Mouse (Mus musculus): ENCODE data around the gene S1pr3. TPM values are rescaled to one million over a fixed set of nuclear protein-coding genes. Genes with fewer than 3 reads are reported as not detected.
A peak's percentile ranks its signal among the peaks of the same experiment; 100 is the strongest.

Gene S1pr3
- polyA plus RNA-seq, 1 experiment from 2014 or later, result 53.7 TPM

DNA sequence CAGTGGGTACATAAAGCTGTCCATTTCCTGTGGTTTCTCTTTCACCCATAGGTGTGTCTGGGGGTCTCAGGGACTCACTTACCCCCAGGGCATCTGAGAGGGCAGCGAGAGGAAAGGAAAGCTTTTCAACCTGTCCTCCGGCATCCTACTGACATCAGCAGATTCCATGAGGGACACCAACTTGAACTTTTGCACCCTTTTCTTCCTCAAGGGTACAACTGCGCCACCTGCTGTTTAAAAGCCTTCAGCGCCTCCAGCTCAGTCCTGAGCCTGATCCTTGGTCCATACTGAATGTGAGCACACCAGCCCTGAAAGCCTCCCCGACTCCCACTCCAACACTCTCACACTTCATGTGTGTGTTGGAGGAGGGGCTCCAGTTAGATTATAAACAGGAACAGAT lies 16.2 kb downstream of the S1pr3 start:
- Histone ChIP-seq H3K4me2 (no peak overlapping the region), H3K9me3 (replicated peaks) (no peaks in the 10 kb centered on the region), H3K4me1 (peaks cover 3% of the 10 kb centered on the region; the same call in 1 of the 2 replicates), H3K27me3 (no peaks in the 10 kb centered on the region), H3K9ac (no peak overlapping the region), H3K36me3 (peaks cover 18% of the 10 kb centered on the region; the same call in 1 of the 2 replicates), H3K27ac (no peak overlapping the region), H3K4me3 (replicated peaks) (no peak overlapping the region)
- WGBS, result 10% methylated on average over 5 of the region's 5 CpGs
- peak; percentile 46; the same call in 1 of the 2 replicates for ATAC-seq (replicated peaks; ENCODE audit: low FRiP score)

DNA sequence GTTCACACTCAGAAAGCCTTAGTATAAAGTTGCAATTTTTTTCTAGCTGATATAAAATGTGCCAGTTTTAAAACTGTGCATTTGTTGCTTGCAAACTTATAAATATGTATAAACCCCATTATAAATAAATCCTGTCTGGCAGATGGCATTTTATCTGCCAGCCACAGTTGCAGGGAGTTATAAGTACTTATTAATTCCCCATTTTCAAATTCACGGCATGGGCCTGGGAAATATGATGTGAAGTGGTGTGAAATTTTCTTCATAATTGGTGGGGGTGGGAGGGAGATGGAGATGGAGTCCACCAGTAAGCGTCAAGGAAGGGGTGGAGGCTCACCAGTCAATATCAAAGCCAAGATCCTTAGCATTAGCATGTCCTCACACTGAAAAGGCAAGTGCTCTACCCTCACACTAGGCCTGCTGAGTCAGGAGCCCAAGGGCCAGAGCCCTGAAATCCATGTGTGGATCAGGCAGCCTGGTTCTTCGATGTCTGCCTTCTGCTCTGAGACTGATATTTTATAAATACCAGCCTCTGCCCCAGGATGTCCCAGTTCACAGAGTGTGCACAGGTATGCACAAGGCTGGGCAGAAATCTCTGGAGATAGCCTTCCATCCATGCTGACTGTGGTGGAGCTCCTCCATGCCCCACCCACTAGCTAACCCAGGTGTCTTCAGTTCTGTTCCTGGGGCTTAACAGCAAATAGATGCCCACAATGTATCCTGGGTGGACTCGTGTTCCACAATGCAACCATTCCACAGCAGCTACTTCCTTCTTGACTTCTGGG lies 17.4 kb downstream of the S1pr3 start:
- no peak for ATAC-seq (replicated peaks; ENCODE audit: low FRiP score)
- 93% methylated on average over 4 of the region's 4 CpGs for WGBS
- no peak overlapping the region for H3K27ac ChIP-seq
- H3K9ac ChIP-seq, result no peak overlapping the region
- H3K4me1 ChIP-seq, result peaks cover 3% of the 10 kb centered on the region; the same call in 1 of the 2 replicates
- no peaks in the 10 kb centered on the region for H3K9me3 ChIP-seq (replicated peaks)
- no peak overlapping the region for H3K4me2 ChIP-seq
- peaks cover 7% of the 10 kb centered on the region; the same call in 1 of the 2 replicates for H3K36me3 ChIP-seq
- no peak overlapping the region for H3K4me3 ChIP-seq (replicated peaks)
- no peaks in the 10 kb centered on the region for H3K27me3 ChIP-seq

DNA sequence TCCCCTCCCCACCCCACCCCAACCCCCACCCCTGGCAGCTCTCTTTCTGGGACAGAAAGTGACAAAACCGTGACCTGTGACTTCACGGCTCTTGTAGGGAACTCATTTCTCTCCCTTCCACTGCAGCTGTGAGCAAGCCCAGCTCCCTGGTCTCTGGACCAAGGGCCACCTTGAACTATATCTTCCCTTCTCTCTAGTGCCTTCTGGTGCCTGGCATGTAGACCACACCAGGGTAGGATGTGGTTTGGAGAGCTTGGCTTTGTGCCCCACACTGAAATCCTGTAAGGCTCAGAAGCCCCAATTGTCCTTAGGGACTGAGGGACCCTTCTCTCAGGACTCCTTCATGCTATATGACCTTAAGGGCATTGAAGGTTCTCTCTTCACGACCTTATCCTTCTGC lies 24.9 kb downstream of the S1pr3 start:
- Histone ChIP-seq H3K4me3 (replicated peaks) (no peak overlapping the region), H3K4me1 (0 out of 2 replicates have a peak, but pooled peaks cover 2% of the 10 kb centered on the region), H3K9ac (no peak overlapping the region), H3K27ac (no peak overlapping the region), H3K36me3 (no peaks in the 10 kb centered on the region), H3K27me3 (no peaks in the 10 kb centered on the region), H3K4me2 (no peak overlapping the region), H3K9me3 (replicated peaks) (no peaks in the 10 kb centered on the region)
- no peak for ATAC-seq (replicated peaks; ENCODE audit: low FRiP score)
- 52% methylated on average over 3 of the region's 3 CpGs for WGBS

DNA sequence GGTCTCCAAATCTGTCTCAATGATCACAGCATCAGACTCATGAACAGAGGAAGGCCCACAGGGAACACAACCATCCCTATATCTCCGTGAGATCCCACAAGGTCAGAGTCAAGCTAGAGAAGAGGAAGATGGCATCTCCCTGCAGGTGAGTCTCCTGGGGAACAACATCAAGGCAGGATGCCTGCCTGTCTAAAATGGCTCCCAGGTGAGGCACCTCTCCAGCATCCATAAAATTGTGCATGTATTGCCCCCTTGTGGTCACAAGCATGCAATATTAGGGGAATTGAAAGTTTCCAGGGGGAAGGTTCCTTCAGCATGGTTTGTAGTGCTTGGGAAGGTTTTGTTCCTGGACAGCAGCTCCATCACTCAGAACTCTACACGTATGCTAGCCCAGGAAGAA lies 26.0 kb downstream of the S1pr3 start:
- 63% methylated on average over 2 of the region's 2 CpGs for WGBS
- Histone ChIP-seq H3K27ac (no peak overlapping the region), H3K4me3 (replicated peaks) (no peak overlapping the region), H3K36me3 (no peaks in the 10 kb centered on the region), H3K4me2 (no peak overlapping the region), H3K4me1 (0 out of 2 replicates have a peak, but pooled peaks cover 2% of the 10 kb centered on the region), H3K9ac (no peak overlapping the region), H3K9me3 (replicated peaks) (no peaks in the 10 kb centered on the region), H3K27me3 (no peaks in the 10 kb centered on the region)
- ATAC-seq (replicated peaks; ENCODE audit: low FRiP score), result no peak

DNA sequence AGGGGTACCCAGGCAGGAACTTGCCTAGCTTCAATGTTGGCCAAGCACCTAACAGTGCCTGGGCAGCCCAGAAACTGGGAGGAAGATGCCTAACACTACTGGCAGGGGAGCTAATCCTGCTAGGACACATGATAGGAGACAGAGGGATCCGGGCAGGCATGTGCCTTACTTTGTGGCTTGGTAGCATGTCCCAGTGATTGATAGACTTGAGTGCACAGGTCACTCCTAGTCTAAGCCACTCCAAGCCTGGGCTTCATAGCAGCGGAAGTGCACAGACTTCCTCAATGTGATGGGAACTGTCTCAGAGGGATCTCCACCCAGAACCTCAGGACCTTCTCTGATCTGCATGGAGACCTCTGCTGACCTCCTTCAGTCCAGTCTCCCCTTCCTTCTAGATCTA lies 26.7 kb downstream of the S1pr3 start:
- H3K4me3 ChIP-seq (replicated peaks), result no peak overlapping the region
- no peaks in the 10 kb centered on the region for H3K36me3 ChIP-seq
- H3K27me3 ChIP-seq, result no peaks in the 10 kb centered on the region
- 0 out of 2 replicates have a peak, but pooled peaks cover 2% of the 10 kb centered on the region for H3K4me1 ChIP-seq
- no peak overlapping the region for H3K4me2 ChIP-seq
- 27% methylated on average over 2 of the region's 2 CpGs for WGBS
- no peaks in the 10 kb centered on the region for H3K9me3 ChIP-seq (replicated peaks)
- H3K27ac ChIP-seq, result no peak overlapping the region
- no peak for ATAC-seq (replicated peaks; ENCODE audit: low FRiP score)
- no peak overlapping the region for H3K9ac ChIP-seq

DNA sequence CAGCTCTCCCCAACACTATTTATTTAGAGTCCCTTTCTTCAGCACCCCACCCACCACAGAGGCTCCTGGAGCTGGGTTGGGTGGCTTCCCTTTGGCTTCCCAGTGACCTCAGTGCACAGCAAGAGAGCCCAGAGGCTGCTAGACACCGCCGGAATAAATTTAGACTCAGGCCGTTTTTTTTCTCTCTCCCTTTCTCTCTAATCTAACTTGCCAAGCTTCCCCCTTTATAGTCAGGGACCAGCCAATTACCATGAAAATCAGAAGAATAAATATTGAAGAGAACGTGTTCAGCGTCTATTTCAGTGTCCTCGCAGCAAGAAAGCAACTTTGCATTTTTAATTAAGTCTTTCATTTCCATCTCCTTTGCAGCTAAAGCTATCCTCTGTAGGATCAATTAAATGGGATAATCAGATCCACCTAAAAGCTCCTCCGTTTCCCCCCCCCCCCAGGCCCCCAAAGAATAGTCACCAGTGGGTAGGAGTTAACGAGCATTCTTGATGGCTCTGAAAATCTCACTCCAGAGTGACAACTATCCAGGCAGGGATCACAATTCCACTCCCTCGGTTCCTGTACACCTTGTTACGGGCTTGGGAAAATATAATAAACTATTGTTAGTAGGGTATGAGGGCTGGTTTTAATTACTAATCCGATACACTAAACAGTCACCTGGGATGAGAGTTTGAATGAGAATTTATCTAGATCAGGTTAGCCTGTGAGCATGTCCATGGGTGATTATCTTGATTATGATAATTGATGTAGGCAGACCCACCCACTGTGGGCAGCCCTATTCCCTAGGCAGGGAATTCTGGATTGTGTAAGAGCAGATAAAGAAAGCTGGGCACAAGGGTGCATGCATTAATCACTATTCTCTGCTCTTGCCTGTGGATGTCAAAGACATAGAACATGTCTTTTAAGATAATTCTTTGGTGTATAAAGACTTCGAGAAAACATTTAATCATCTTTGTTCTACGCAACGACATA lies 29.0 kb downstream of the S1pr3 start:
- no peak overlapping the region for H3K4me2 ChIP-seq
- H3K4me1 ChIP-seq, result 0 out of 2 replicates have a peak, but pooled peaks cover 2% of the 10 kb centered on the region
- no peak overlapping the region for H3K4me3 ChIP-seq (replicated peaks)
- no peaks in the 10 kb centered on the region for H3K27me3 ChIP-seq
- H3K9ac ChIP-seq, result no peak overlapping the region
- no peaks in the 10 kb centered on the region for H3K36me3 ChIP-seq
- H3K9me3 ChIP-seq (replicated peaks), result no peaks in the 10 kb centered on the region
- WGBS, result 81% methylated on average over 14 of the region's 14 CpGs
- no peak for ATAC-seq (replicated peaks; ENCODE audit: low FRiP score)
- no peak overlapping the region for H3K27ac ChIP-seq

DNA sequence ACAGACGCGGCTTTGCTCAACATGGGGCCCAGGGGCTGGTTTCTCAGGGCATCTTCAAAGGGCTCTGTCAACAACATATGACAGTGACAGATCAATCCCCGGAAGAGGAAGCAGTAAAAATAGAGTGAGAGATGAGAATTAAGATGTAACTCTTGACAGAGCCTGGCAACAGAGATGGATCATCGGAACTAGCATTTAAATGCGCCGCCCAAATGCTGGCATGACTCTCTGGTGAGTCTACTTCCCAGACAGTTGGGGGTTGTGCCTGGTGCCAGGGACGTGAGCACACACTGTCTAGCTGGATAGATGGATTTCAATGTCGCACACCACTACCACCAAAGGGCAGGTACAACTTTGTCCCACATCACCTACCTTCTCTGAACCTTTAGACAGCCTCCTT lies 34.5 kb downstream of the S1pr3 start:
- 86% methylated on average over 8 of the region's 8 CpGs for WGBS
- H3K27ac ChIP-seq, result no peak overlapping the region

DNA sequence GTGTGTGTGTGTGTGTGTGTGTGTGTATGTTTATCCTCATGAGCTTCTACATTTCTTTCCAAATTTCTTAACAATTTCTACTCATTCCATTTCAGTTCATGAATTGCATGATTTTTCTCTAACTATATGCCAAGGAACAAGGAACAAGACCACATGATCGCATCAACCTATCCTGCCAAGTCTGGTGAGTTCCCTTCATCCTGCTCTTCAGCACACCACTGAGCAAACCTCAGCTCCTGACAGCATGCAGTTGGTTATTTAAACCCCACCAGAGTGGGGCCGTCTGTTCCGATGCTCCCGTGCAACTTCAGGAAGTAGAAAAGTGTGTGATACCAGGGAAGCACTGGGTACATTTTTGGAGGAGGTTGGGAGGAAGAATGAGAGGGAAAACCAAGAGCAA lies 38.1 kb downstream of the S1pr3 start:
- Histone ChIP-seq H3K36me3 (no peaks in the 10 kb centered on the region), H3K4me2 (no peak overlapping the region), H3K27me3 (no peaks in the 10 kb centered on the region), H3K4me1 (no peaks in the 10 kb centered on the region), H3K4me3 (replicated peaks) (no peak overlapping the region), H3K27ac (no peak overlapping the region), H3K9ac (no peak overlapping the region), H3K9me3 (replicated peaks) (no peaks in the 10 kb centered on the region)
- WGBS, result 70% methylated on average over 4 of the region's 4 CpGs
- ATAC-seq (replicated peaks; ENCODE audit: low FRiP score), result no peak

More for the DNA sequence above, 34.5 kb downstream of the S1pr3 start:
- ATAC-seq (replicated peaks; ENCODE audit: low FRiP score), result no peak
- no peak overlapping the region for H3K4me3 ChIP-seq (replicated peaks)
- H3K9me3 ChIP-seq (replicated peaks), result no peaks in the 10 kb centered on the region
- no peaks in the 10 kb centered on the region for H3K36me3 ChIP-seq
- no peak overlapping the region for H3K4me2 ChIP-seq
- H3K27me3 ChIP-seq, result no peaks in the 10 kb centered on the region
- no peak overlapping the region for H3K9ac ChIP-seq
- no peaks in the 10 kb centered on the region for H3K4me1 ChIP-seq

DNA sequence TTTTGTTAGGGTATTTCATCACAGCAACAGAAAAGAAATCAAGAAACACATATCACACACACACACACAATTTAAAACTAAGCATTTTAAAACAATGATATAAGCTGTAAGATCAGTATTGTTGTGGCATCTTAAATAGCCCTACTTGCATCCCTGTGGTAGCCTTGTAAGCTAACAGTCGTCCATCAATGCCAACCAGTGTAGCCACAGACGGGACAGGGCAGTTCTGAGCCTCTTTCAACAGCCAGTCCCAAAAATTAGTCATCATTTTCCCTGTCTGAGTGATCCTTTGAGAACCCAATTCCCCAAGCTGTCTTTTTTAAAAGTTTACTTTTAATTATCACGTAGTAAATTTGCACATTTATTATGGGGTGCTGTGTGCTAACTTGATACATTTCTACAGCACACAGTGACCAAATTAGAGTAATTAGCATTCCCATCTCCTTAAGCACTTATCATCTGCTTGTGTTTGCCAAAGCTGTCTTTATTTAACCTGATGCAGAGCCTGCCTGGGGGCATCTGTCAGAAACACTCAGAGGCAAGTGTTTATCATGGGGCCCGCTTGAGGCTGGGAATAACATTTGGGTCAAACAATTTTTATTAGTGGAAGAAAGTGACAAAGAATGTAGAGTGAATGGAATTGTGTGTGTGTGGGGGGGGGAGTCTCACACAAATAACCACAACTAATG lies 47.9 kb downstream of the S1pr3 start:
- no peak overlapping the region for H3K9ac ChIP-seq
- H3K4me2 ChIP-seq, result no peak overlapping the region
- no peaks in the 10 kb centered on the region for H3K9me3 ChIP-seq (replicated peaks)
- WGBS, result 40% methylated on average over 4 of the region's 4 CpGs
- H3K4me1 ChIP-seq, result no peaks in the 10 kb centered on the region
- H3K36me3 ChIP-seq, result no peaks in the 10 kb centered on the region
- no peak overlapping the region for H3K27ac ChIP-seq
- no peaks in the 10 kb centered on the region for H3K27me3 ChIP-seq
- ATAC-seq (replicated peaks; ENCODE audit: low FRiP score), result no peak
- no peak overlapping the region for H3K4me3 ChIP-seq (replicated peaks)

DNA sequence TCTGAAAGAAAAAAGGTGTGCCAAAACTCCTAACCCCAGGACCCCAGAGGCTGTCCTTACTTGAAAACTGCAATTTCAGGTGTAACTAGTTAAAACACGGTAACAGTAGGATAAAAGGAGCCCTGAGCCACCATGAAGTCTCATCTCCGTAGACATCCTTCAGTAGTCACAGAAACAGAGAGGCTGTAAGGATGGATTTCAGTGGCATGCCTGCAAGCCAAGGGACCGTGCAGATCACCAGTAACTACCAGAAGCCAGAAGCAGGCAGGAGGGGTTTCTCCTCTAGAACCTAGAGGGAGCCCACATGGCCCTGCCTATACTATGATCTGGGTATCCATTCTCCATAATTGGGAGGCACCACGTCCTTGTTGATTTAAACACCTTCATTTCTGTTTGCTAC lies 55.9 kb downstream of the S1pr3 start:
- Histone ChIP-seq H3K4me1 (no peaks in the 10 kb centered on the region), H3K4me2 (no peak overlapping the region), H3K27me3 (no peaks in the 10 kb centered on the region), H3K27ac (no peak overlapping the region), H3K4me3 (replicated peaks) (no peak overlapping the region), H3K9ac (no peak overlapping the region), H3K36me3 (no peaks in the 10 kb centered on the region), H3K9me3 (replicated peaks) (no peaks in the 10 kb centered on the region)
- 0 out of 2 replicates have a peak, but pooled peaks have one; percentile 29 for ATAC-seq (replicated peaks; ENCODE audit: low FRiP score)
- WGBS, result 46% methylated on average over 4 of the region's 4 CpGs

DNA sequence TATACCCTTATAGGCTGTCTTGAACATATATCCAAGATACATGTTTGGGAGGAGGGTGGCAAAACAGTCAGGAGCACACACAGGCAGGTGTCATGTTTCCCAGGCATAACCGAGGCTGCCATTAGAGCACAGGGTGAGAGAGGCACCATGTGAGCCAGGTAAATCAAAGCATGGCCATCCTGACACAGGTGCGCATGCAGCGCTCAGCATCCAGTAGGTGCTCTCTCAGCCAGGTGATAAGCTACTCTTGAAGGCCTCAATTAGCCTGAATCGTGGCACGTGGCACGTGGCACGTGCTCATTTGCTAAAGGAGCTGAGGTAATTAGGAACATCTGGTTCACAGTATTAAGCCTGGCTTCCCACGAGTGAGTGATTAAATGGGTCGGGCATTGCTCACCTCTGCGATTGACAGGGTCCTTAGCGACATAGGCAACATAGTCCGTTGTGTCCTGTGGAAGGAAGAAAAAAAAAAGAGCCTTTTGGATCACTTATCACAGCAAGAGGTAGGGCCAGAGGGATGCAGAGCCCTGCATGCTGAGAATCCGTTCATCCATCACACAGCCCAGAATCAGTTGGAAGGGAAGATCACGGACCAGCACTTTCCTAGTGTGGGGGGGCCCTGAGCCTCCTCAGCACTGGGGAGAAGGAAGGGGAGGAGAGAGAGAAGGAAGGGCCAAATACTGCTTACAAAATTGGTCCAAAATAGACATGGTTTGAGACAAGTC lies 57.8 kb downstream of the S1pr3 start:
- H3K4me1 ChIP-seq, result no peaks in the 10 kb centered on the region
- 67% methylated on average over 14 of the region's 14 CpGs for WGBS
- H3K27me3 ChIP-seq, result no peaks in the 10 kb centered on the region
- H3K4me2 ChIP-seq, result no peak overlapping the region
- no peaks in the 10 kb centered on the region for H3K36me3 ChIP-seq
- H3K4me3 ChIP-seq (replicated peaks), result no peak overlapping the region
- H3K9ac ChIP-seq, result no peak overlapping the region
- ATAC-seq (replicated peaks; ENCODE audit: low FRiP score), result no peak
- no peaks in the 10 kb centered on the region for H3K9me3 ChIP-seq (replicated peaks)
- H3K27ac ChIP-seq, result no peak overlapping the region
